Mouse (Mus musculus) liver, adult (tissue): Measurements from ENCODE around the gene Eif4ebp2.
A peak's percentile ranks its signal among the peaks of the same experiment; 100 is the strongest.

ENCODE experiments used
- GATA4 ChIP-seq: IDR thresholded peaks from 2 replicates; pipeline ENCODE4 v1.6.1; 2014; ENCODE audit warnings: mild to moderate bottlenecking, low read length; ENCODE audit not compliant: insufficient replicate concordance

Gene Eif4ebp2

DNA sequence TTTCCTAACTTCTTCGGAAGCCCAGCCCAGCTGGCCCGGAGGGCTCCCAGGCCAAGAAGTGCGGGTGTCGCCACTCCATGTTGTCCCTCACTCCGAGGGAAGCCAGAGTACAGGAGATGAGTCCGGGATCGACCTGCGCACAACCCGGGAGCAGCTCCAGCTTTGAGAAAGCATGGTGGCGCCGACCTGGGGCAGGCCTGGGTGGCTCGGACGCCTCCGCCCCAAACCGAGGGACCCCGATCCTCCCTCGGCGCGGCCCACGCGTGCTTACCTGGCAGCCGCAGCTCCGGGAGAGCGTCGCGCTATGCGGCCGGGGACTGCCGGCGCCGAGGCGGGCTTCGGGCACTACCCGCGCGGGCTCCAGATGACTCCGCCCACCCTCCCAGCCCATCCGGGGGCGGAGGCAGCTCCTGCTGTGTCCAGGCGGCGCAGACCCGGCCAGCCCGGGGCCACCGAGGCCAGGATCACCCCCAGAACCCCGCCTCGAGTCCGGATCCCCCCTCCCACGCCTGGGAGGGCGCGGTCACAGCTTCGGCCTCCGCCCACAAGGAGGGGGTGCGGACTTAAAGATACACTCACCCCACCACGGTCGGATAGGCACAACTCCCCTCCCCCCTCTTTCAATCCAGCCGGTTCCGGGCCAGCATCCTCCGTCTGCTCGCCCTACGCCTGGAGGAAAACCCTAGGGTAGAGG is 69.3 kb downstream of the Eif4ebp2 start, which contains the start of gene Pald1:
Pald1 (minus strand) TSS at position 510 of the 694 bp plus-strand sequence.
- no peak; the same call in 1 of the 2 replicates for TF ChIP-seq GATA4

DNA sequence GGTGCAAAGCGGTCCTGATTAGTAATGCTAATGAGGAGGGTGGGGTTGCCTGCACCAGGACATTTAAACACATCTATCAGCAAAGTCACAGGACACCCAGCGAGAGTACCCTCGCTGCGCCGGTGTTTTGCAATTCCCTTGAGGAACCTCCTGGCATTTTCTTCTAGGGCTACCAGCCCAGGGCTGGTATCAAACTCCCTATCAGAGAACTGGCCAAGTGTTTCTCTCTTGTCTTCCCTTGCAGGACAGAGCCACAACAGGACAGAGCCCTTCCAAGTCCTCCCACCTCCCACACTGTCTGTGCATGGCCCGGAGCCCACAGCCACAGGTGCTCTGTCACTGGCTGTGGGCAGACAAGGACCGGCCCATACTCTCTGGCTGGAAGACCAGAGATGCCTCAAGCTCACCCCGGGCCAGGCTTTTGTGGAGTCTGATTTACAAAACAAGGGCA is 70.2 kb downstream of the Eif4ebp2 start:
- no peak for TF ChIP-seq GATA4

GRCm38 (mm10) chr10:61381823-61382222 is 70.6 kb downstream of the Eif4ebp2 start:
- TF ChIP-seq GATA4 = no peak

DNA sequence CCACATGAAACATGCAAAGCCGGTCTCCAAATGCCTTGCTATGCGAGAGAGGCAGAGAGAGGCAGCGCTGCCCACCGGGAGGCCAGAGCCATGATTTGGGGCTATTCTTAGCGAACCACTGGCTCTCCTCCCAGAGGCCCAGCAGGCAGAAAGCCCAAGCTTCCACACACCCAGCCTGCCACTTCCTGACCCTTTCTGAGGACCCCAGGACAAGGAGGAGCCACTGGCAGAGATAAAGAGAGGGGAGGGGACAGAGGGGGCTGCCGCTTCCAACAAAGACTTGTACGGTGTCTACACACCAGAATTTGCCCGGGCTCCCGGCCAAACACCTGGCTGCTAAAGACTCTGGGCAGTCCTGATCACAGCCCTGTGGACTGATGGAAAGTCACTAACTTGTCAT is 72.3 kb downstream of the Eif4ebp2 start:
- TF ChIP-seq GATA4 = peak; percentile 8; the same call in 1 of the 2 replicates

DNA sequence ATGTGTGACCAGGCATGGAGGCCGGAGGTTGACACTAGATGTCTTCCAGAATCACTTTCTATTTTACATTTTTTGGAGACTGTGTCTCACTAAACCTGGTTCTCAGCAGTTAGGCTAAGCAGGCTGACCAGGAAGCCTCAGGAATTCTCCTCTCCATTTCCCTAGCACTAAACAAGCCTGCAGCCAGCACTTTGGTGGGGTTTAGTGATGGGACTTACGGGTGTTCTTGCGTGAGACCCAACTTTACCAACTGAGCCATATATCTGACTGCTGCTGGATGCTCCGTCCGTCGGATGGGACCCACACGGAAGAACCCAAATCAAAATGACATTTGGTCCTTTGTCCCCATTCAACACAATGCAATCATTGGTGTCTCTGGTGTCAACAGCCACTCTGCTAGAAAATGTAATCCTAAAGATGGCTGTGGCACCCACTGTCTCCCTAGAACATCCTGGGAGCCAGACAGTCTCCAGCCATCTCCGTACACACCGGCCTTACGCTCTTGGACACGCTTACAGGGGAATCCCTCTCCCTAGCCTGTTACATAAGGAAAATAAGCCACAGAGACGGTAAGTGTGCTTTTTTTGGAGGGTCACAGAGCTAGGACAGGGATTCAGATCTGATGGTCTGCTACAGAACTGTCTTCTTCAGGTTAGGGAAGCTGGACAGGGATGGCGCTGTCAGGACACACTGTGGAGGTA is 73.0 kb downstream of the Eif4ebp2 start:
- no peak for TF ChIP-seq GATA4

DNA sequence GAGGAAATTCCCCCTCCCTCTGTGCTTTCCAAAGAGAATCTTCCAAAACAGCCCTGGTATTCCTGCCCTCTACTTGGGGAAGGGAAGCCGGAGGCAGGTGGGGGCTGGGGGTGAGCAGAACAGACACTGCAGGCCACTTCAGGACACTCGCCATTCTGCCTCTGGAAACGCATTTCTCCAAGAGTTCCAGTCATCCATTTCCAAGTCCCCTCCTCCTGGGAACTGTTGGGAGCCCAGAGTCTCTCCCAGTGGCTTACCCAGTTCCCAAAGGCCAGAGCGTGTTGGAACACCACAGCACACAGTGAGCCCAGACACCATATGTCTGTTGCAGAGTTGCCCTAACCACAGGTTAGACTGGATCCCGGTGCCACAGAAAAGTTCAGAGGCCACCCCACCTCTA is 73.8 kb downstream of the Eif4ebp2 start:
- no peak for TF ChIP-seq GATA4
